Mouse (Mus musculus): ENCODE results near the gene Helz. TPM values are rescaled to one million over a fixed set of nuclear protein-coding genes. Genes with fewer than 3 reads are reported as not detected.
A peak's percentile ranks its signal among the peaks of the same experiment; 100 is the strongest.
"Not testable (repeated sequence)": the region's sequence is repeated elsewhere in the genome, so short reads cannot be mapped to it uniquely, and the experiment has no call there.

Helz gene
- polyA plus RNA-seq (2015; fragmentation: Nextera tagmentation; extraction: Ambion mirVana) = 5.3 TPM in 2 replicates

DNA sequence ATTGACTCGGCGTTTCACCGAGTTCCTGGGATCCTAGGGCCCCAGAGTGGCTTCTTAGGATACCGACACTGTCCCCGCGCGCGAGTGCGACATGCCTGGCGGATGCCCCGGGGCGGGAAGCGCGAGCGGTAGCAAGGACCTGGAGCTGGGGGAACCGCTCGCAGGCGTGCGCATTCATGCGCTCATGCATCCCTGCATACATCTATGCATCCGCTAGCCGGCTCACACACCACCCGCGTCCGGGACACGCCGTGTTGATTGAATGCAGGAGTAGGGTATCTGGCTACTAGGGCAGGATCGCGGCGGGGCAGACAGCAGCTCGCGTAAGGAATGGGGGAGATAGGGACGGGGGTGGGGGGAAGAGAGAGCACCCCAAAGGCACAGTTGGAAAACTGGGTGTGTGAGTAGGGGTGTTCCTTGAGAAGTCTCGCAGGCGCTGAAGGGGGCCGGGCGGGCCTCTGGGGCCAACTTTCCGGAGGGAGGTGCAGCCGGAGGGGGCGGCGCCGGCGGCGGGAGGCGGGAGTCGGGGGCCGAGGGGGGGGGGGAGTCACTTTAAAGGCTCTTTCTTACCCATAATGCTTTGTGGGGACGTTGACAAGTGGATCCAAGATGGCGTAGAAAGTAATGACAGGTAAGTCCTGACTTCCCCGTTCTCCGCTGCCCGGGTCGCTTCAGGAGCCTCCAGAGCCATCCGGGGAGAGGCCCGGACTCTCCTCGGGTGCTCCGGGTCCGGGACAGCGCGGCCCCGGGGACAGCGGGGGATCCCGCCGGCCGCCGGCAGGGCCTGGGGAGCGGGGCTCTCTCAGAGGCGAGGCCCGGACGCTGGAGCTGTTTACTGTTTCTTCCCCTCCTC, at the start of gene Helz:
Helz (plus strand) TSS at position 580 of the 853 bp plus-strand sequence.
- WGBS = 1% methylated on average over 57 of the region's 70 CpGs
- TF ChIP-seq EP300 (optimal IDR thresholded peaks at IDR 0.05) = no peak
- peak; percentile 17; the same call in 1 of the 2 replicates for TF ChIP-seq CTCF (IDR thresholded peaks at IDR 0.05; ENCODE audit: low read depth)
- Histone ChIP-seq H3K4me3 (ENCODE audit: low read depth, low read length) (peak within 1 kb of the TSS; percentile 92), H3K9ac (ENCODE audit: low read length) (peak within 1 kb of the TSS; percentile 93), H3K4me2 (replicated peaks; ENCODE audit: low read depth) (peak within 1 kb of the TSS; percentile 99), H3K36me3 (ENCODE audit: control insufficient read depth, insufficient read depth, low read length) (no peaks in the 10 kb centered on the region), H3K9me3 (ENCODE audit: control insufficient read depth, low read length) (no peaks in the 10 kb centered on the region), H3K4me1 (replicated peaks; ENCODE audit: control insufficient read depth, insufficient read depth) (peaks cover 4% of the 10 kb centered on the region), H3K27me3 (ENCODE audit: control insufficient read depth, insufficient read depth, low read length) (no peaks in the 10 kb centered on the region), H3K27ac (replicated peaks) (peak within 1 kb of the TSS; percentile 75)
- ATAC-seq (ENCODE audit: low FRiP score, low TSS enrichment) = peak; percentile 67
- peak; percentile 87 for DNase-seq (ENCODE audit: low spot score)

DNA sequence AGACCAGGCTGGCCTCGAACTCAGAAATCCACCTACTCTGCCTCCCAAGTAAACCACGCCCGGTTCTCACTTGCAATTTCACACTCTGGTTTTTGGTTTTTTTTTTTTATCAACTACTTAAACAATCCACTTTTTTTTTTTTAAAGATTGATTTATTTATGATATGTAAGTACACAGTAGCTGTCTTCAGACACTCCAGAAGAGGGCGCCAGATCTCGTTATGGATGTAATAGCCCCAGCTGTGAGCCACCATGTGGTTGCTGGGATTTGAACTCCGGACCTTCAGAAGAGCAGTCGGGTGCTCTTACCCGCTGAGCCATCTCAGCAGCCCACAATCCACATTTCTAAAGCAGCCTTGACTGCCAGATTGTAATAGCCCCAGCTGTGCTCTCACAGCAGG, 44.9 kb upstream of the Helz start:
- H3K9me3 ChIP-seq (ENCODE audit: control insufficient read depth, low read length) = no peaks in the 10 kb centered on the region
- H3K27ac ChIP-seq (replicated peaks) = no peak overlapping the region
- no peak overlapping the region for H3K4me3 ChIP-seq (ENCODE audit: low read depth, low read length)
- no peaks in the 10 kb centered on the region for H3K27me3 ChIP-seq (ENCODE audit: control insufficient read depth, insufficient read depth, low read length)
- peak; percentile 42 for TF ChIP-seq CTCF (IDR thresholded peaks at IDR 0.05; ENCODE audit: low read depth)
- TF ChIP-seq EP300 (optimal IDR thresholded peaks at IDR 0.05) = no peak
- H3K36me3 ChIP-seq (ENCODE audit: control insufficient read depth, insufficient read depth, low read length) = no peaks in the 10 kb centered on the region
- 82% methylated on average over 8 of the region's 8 CpGs for WGBS
- DNase-seq (ENCODE audit: low spot score) (no peak), ATAC-seq (ENCODE audit: low FRiP score, low TSS enrichment) (no peak)
- no peak overlapping the region for H3K4me2 ChIP-seq (replicated peaks; ENCODE audit: low read depth)
- no peak overlapping the region for H3K9ac ChIP-seq (ENCODE audit: low read length)
- H3K4me1 ChIP-seq (replicated peaks; ENCODE audit: control insufficient read depth, insufficient read depth) = no peaks in the 10 kb centered on the region

DNA sequence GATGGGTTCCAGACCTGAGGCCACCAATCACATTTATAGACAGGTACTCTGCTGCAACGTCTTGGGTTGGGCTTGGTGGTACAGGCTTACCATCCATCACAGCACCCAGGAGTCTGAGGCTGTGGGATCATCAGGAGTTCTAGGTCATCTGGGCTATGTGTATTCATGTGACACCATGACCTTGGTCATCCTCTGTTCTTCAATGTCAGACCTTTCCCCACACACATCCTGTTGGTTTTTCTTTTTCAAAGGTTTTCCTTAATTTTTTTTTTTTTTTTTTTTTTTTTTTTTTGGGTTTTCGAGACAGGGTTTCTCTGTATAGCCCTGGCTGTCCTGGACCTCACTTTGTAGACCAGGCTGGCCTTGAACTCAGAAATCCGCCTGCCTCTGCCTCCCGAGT, 43.4 kb upstream of the Helz start:
- H3K4me3 ChIP-seq (ENCODE audit: low read depth, low read length); H3K9me3 ChIP-seq (ENCODE audit: control insufficient read depth, low read length); H3K4me1 ChIP-seq (replicated peaks; ENCODE audit: control insufficient read depth, insufficient read depth); H3K4me2 ChIP-seq (replicated peaks; ENCODE audit: low read depth); H3K27ac ChIP-seq (replicated peaks); H3K27me3 ChIP-seq (ENCODE audit: control insufficient read depth, insufficient read depth, low read length); H3K36me3 ChIP-seq (ENCODE audit: control insufficient read depth, insufficient read depth, low read length); ATAC-seq (ENCODE audit: low FRiP score, low TSS enrichment); H3K9ac ChIP-seq (ENCODE audit: low read length); DNase-seq (ENCODE audit: low spot score): not testable (repeated sequence)
- 91% methylated on average over 3 of the region's 4 CpGs for WGBS

DNA sequence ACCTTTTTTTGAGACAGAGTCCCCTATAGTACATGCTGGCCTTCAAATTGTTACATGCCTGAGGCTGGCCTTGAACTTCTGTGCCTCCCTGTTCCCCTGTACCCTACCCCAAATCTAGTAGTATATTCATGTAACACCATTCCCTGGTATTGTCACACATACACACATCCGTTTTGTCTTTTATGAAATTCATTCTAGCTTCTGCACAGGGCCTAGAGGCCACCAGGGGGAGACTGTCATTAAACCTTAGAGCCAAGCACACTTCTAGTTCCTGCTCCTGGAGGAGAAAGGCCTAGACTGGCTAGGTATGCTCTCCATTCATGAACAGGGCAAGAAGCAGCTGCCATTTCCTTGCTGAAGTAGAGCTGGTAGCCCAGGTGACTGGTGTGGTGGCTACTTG, 41.5 kb upstream of the Helz start:
- Histone ChIP-seq H3K36me3 (ENCODE audit: control insufficient read depth, insufficient read depth, low read length) (no peaks in the 10 kb centered on the region), H3K4me1 (replicated peaks; ENCODE audit: control insufficient read depth, insufficient read depth) (0 out of 2 replicates have a peak, but pooled peaks cover 2% of the 10 kb centered on the region), H3K27me3 (ENCODE audit: control insufficient read depth, insufficient read depth, low read length) (no peaks in the 10 kb centered on the region), H3K4me2 (replicated peaks; ENCODE audit: low read depth) (no peak overlapping the region), H3K27ac (replicated peaks) (no peak overlapping the region), H3K9me3 (ENCODE audit: control insufficient read depth, low read length) (no peaks in the 10 kb centered on the region), H3K4me3 (ENCODE audit: low read depth, low read length) (no peak overlapping the region), H3K9ac (ENCODE audit: low read length) (no peak overlapping the region)
- 63% methylated on average over 1 of the region's 1 CpGs for whole genome bisulfite sequencing
- DNase-seq (ENCODE audit: low spot score) (peak; percentile 28), ATAC-seq (ENCODE audit: low FRiP score, low TSS enrichment) (0 out of 2 replicates have a peak, but pooled peaks have one; percentile 40)
- TF ChIP-seq CTCF (IDR thresholded peaks at IDR 0.05; ENCODE audit: low read depth) (peak; percentile 73), EP300 (optimal IDR thresholded peaks at IDR 0.05) (no peak)

DNA sequence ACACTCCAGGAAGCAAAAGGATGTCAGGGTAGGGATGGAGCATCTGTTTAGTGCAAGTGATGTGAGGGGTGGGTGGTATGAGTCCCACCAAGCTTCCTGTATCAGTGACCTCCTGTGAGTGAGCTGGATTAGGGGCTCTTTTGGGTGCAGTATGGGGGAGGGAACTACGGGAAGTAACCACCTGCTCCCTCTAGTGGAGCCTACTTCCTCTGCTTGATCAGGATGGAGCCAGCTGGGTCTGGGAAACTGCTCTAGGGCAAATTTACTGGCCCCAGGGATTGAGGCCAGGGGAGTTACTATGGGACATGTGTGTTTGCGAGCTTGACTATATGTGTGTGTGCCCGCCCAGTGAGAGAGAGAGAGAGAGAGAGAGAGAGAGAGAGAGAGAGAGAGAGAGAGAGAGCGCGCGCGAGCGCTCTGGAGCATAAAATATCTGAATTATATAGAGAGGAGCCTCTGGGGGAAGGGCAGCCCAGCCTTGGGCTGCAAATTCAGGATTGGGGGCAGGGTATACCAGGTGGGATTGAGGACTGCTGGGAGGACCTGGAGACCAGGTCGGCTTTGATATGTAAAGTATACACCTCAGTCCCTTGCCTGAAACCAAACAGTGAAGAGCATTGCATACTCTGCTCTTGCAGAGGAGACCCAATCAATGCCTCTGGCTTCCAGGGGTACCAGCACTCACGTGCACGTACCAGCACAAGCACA, 37.9 kb upstream of the Helz start:
- DNase-seq (ENCODE audit: low spot score) (peak; percentile 25), ATAC-seq (ENCODE audit: low FRiP score, low TSS enrichment) (peak; percentile 35)
- Histone ChIP-seq H3K4me2 (replicated peaks; ENCODE audit: low read depth) (no peak overlapping the region), H3K27me3 (ENCODE audit: control insufficient read depth, insufficient read depth, low read length) (no peaks in the 10 kb centered on the region), H3K9me3 (ENCODE audit: control insufficient read depth, low read length) (no peaks in the 10 kb centered on the region), H3K4me1 (replicated peaks; ENCODE audit: control insufficient read depth, insufficient read depth) (0 out of 2 replicates have a peak, but pooled peaks cover 2% of the 10 kb centered on the region), H3K36me3 (ENCODE audit: control insufficient read depth, insufficient read depth, low read length) (no peaks in the 10 kb centered on the region), H3K27ac (replicated peaks) (no peak overlapping the region), H3K4me3 (ENCODE audit: low read depth, low read length) (no peak overlapping the region), H3K9ac (ENCODE audit: low read length) (no peak overlapping the region)
- 31% methylated on average over 11 of the region's 11 CpGs for WGBS
- no peak for TF ChIP-seq EP300 (optimal IDR thresholded peaks at IDR 0.05)
- TF ChIP-seq CTCF (IDR thresholded peaks at IDR 0.05; ENCODE audit: low read depth) = peak; percentile 66
